Mouse (Mus musculus) R1 (cell line): ENCODE data around the gene Dcst1.

Experiments used
- DNase-seq: peaks from one replicate; pipeline ENCODE4 v3.0.0-alpha.2; 2018; ENCODE audit warnings: low read depth, low spot score

Gene Dcst1

DNA sequence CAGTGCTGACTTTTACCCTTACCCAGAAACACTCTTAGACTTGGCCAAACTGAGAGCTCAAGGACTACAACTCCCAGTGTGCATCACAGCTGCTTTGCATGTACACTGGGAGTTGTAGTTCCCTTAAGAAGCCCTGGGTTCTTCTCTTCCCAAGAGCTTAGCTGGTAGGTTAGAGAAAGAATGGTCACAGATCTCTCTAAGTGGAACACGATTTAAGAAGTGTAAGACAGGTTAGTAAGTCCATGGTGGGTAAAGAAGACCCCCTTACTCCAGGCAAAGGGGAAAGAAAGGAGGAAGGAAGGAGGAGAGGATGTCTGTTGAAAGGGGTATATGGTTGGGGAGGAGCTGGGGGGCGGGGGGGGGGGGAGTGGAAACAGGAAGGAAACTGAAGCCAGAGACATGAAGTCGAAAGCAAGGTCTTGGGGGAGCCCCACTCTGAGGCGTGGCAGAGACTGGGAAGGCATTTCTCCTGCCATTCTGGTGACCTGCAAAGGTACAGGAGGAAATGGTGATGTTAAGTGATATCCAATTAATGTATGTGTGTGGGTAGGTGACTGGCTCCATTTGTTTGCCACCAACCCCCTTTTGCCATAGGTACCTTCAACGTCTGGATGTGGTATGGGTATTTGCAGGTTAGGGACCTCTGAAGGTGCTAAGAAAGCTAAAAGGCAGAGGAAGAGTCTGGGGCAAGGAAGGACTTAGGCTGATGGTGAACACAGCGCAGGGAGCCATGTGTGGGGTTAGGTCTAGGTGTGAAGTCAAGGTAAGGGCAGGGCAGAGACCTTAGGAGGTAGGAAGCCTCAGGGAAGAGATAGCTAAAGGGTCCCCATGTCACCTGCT lies 24.1 kb upstream of the Dcst1 start:
- DNase-seq, result peak; percentile 62

DNA sequence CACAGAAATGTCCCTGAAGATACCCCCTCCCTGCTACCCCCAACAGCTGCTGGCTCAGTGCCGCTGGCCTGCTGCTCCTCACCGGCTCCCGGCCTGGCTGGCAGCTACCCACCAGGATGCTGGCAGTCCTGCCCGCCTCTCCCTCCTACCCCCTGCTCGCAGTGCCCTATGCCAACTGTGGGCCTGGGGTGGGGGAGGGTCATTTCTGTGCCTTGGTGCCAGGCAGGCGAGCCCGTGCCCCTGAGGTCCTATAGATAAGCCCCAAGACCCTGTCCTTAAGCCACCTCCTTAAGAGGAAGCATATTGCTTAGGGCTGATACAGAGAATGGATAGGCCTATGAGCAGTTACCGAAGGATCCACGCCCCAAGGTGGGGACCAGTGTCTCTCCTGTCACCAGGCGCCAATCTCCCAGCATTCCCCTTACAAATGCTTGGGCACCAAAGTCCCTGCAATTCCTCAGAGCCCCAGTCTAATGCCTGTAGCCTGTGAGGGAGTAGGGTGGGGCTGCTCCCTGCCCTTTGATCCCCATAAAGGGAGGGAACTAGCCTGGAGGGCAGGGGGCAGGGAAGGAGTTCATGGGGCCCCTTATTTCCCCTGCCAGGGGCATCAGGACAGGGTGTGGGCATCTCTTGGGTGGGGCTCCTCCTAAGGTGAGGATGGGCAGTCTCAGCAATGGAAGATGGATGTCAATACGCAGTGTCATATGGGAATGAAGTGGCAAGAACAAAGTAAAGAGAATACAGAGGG lies 23.3 kb upstream of the Dcst1 start:
- DNase-seq, result no peak

GRCm38 (mm10) chr3:89387632-89388031 lies 22.6 kb upstream of the Dcst1 start:
- DNase-seq, result no peak

DNA sequence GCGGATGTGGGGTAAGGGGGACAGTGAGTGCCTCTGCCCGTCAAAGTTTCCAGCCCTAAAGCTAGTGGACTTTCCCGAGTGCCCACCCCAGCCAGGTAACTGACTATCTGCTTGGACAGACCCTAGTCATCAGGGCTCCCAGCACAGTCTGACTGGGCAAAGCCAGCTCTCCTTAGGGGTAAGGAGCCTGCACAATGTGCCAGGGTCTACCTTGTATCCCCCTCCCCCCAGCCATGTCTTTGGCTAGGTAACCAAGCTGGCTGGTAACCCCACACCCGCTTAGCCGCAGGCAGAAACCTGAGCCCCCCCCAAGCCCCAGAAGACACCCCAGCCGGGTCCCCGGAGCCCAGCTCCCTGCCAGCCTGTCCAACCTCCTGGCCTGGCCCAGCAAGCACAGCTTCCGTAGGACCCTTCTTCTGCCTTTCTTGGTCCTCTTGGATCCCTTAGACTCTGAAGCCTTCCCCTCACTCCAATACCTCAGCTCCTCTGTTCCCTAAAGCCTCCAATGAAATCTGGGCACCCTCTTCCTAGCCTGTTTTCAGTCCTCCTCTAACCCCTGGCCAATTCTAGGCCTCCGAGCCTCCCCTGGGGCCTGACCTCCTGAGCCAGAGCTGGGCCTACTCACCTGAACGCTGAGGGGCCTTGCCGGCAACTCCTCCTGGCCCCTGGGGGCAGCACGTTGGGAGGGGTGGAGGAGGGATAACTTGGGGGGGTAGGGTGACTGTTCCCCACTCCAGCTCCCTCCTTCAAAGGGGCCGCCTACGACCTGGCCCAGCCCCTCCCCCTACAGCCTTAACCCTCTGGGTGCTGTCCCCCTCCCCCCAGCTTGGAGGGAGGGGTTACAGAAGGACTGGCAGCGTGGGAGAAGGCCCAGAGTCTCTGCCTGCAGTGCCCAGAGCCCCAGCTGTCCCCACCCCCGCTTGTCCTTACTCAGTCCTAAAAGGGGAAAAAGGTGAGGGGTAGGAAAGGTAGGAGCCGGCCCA lies 21.7 kb upstream of the Dcst1 start:
- no peak for DNase-seq

GRCm38 (mm10) chr3:89385451-89385850 lies 20.4 kb upstream of the Dcst1 start:
- no peak for DNase-seq

- DNase-seq, result no peak
Measured at GRCm38 (mm10) chr3:89384331-89385076, 19.5 kb upstream of the Dcst1 start.

DNA sequence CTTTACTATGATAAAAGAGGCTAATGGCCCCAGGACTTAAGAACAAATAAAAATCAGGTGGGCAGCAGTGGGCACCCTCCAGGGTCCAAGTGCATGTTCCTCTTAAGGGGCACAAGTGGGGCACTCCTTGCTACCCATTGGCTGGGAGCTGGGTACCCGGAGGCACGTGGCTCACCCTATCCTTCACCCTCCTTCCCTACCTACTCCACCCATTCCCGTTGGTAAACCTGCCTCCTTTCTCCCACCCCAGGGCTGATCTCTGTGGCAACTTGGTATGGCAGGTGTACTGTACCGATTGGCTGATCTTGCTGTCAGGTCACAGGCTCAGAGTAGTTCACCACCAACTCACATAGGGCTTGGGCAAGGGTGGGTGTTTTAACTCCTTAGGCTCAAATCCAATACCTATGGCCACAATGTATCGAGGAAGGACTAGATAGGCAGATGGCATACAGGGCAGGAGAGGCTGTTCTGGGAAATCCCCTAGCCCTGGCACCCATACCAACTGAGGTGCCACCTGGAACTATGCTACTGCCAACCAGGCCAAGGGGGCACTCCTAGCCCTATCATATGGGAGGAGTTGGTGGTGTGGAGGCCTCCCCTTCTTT lies 18.7 kb upstream of the Dcst1 start:
- no peak for DNase-seq

- DNase-seq, result peak; percentile 91
Measured at GRCm38 (mm10) chr3:89382950-89383349, 17.9 kb upstream of the Dcst1 start.

GRCm38 (mm10) chr3:89382033-89382882 lies 17.2 kb upstream of the Dcst1 start:
- DNase-seq, result peak; percentile 96

DNA sequence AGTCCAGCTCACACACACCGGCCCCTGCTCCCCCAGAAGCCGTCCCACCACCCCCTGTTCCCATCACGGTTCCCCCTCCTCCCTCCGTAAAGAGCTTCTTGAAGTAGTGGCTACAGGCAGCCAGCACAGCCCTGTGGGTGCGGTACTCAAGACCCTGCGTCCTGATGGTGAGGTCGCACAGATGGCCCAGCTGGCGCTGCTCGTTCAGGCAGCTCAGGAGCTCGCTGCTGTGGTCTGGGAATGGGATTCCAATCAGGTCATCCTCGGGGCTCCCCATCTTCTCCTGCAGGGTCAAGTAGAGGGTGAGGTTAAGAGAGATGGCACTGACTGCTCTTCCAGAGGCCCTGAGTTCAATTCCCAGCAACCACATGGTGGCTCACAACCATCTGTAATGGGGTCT lies 16.2 kb upstream of the Dcst1 start:
- no peak for DNase-seq

- no peak for DNase-seq
Measured at GRCm38 (mm10) chr3:89380711-89381110, 15.7 kb upstream of the Dcst1 start.

- DNase-seq, result no peak
Measured at GRCm38 (mm10) chr3:89380291-89380690, 15.2 kb upstream of the Dcst1 start.

DNA sequence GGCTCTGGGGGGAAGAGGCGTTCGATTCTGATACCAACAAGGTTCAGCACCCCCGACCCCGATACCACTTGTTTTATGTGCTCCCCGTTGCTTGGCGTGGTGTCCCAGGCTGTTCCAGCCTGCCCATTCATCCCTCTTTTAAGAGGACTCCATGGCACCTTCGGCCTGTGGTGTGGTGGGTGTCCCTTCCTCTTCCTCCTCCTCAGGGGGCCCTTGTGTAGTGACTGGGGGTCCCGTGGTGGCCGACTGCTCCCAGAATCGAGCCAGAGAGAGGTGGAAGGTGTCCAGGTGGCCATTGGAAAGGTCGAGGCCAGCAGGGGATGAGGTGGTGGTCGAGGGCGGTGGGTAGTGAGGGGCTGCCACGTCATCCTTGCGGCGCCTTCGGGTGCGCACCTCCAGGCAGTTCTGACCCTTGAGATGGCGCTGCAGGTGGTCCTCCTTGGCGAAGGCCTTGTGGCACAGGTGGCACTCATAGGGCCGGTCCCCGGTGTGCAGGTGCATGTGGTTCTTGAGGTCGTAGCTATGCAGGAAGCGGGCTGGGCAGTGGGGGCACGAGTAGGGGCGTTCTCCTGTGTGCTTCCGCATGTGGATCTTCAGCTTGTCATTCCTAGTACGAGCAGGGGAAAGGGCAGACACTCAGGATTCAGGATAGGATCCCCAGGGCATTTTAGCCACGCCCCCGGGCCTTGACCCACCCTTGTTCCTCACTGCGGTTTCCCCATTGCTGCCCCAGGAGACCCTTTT lies 14.5 kb upstream of the Dcst1 start:
- peak; percentile 64 for DNase-seq

DNA sequence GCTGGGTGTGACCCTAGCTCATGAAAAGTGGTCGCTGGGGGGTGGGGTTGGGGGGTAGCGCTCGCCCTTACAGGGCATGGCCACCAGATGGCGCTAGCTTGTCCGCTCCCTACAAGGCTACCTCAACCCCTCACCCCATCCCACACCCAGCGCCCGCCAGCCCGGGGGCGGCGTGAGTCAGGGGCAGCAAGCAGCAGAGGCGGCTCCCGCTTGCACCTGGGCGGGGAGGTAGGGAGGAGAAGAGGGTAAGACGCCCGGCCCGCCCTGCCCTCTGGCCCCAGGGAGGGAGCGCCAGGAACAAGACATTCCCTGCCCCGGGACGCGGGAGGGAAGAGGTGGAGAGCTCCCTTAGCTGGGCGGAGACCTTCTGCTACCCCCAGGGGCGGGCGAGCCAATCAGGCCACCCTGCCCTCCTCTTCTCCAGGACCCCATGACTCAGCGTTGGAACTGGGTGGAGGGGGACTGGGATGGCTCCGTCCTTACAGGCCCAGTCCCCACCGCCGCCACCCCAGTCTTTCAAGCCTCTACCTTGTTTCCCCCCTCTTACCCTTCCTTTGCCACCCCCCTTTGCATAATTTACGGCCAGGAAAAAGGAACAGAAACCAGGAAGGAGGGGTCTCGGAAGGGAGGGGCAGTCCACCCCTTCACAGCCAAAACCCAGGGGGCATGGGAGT lies 13.5 kb upstream of the Dcst1 start:
- DNase-seq, result peak; percentile 92

- no peak for DNase-seq
Measured at GRCm38 (mm10) chr3:89377831-89378230, 12.8 kb upstream of the Dcst1 start.

DNA sequence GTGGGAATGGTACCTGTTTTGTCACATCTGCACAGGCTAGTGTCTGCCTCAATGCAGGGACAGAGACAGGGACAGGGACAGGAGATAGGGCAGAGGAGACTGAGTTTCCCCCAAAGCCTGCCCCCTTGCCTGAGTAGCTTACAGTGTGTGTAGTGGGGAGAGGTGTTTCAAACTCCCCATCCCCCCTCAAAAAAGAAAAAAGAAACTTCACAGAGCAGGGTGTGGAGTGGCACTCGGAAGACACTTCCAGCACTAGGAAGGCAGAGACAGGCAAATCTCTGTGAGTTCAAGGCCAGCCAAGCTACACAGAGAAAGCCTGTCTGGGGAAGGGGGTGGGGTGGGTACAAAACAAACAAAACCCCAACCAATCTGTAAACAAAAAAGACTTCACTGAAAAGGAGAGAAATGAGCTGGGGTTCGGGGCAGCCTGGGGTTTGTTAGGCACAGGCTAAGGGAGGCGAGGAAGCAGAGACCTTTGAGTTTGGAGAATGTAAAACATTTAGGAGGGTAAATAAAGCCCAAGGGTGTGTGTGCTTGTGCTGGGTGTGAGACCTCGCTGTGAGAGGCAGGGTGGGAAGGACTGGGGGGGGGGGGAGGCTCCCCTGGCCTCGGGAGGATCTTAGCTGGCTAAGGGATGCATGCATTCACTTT lies 8.7 kb upstream of the Dcst1 start:
- peak; percentile 82 for DNase-seq

GRCm38 (mm10) chr3:89367338-89367737 lies 2.3 kb upstream of the Dcst1 start:
- peak; percentile 44 for DNase-seq
